Mouse (Mus musculus) small intestine, adult 2 months (tissue): ENCODE results near the gene Gpr158.

Experiments used
- CTCF ChIP-seq: fragments of 200-500 bp; IDR thresholded peaks from 2 replicates; pipeline ENCODE4 v1.5.1; 2012; ENCODE audit warnings: low read depth, mild to moderate bottlenecking, control low read depth, inconsistent platforms, low read length, moderate library complexity, mixed read lengths; ENCODE audit not compliant: insufficient replicate concordance, insufficient read length; ENCODE audit errors: extremely low read depth
- POLR2A ChIP-seq: fragments of 200-500 bp; IDR thresholded peaks from 2 replicates; pipeline ENCODE4 v1.6.1; 2012; ENCODE audit warnings: low read depth, mild to moderate bottlenecking, control low read depth, inconsistent platforms, low read length, moderate library complexity

DNA sequence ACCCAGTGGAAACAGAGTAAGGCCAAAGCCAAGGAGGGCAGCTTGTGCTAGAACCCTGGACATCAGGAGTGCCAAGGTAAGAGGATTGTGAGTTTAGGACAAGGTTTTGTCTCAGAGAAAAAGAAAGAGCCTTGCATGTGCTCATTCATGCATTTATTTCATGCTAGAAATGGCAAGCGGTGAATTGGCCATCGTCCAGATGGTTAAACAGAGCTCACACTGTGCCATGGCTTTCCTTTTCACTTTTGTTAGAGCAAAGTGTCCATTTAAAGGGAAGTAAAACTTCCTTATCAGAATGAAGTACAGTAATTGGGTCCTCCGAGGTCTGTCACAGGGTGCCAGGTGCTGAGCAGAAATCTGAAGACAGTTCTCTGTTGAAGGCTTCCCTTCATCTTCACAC, 38.3 kb downstream of the Gpr158 start:
- TF ChIP-seq CTCF (no peak), POLR2A (no peak)
